Comparison of ENCODE assay signal across 23 mouse cellular contexts in genomic region chr16:75439296-75439695, GRCm38 (mm10).
DNase-seq lines count a peak whose midpoint lies in the region; ATAC-seq and TF ChIP-seq lines count a peak whose summit lies in the region.
"Had no signal": no experiment of that assay in that cellular context is flagged by ENCODE, and none has a peak within 500 bp of the region (broad histone marks: within the 10 kb centered on the region; RNA-seq: fewer than 3 reads in every experiment).

No protein-coding gene starts in this region.

- no peak for TF ChIP-seq CTCF in layer of hippocampus, adult 2 months (conservative IDR thresholded peaks at IDR 0.05)

- no peak overlapping the region for H3K27ac ChIP-seq in layer of hippocampus, adult 2 months
- H3K27ac ChIP-seq: embryonic facial prominence, embryonic 13.5 days; forebrain, embryonic 13.5 days; heart, embryonic 13.5 days; hindbrain, embryonic 15.5 days had no signal

- intact Hi-C loops in left cerebral cortex, postnatal 4 days (cut with DNase I), result no loop called here

- H3K4me3 ChIP-seq in layer of hippocampus, adult 2 months, result no peak overlapping the region
- H3K4me3 ChIP-seq: embryonic facial prominence, embryonic 13.5 days; forebrain, embryonic 13.5 days; heart, embryonic 13.5 days; hindbrain, embryonic 15.5 days had no signal

- ATAC-seq in frontal cortex, adult (ENCODE audit: low TSS enrichment), result peak; percentile 95
- ATAC-seq: activated CD4-positive, CD25-positive, alpha-beta regulatory T cell, adult 4 months; forebrain, embryonic 13.5 days; forebrain, postnatal 0 days; Patski had no signal

- DNase-seq in frontal cortex, postnatal 10 days (ENCODE audit: low spot score in 2 of 2), result no peak
- DNase-seq in layer of hippocampus, adult 2 months (ENCODE audit: low spot score in 2 of 2), result peak; percentile 18 to 23
- DNase-seq in layer of hippocampus, postnatal 25 days (ENCODE audit: extremely low spot score in 1 of 2, low spot score in 1 of 2), result no peak
- peak; percentile 8 for DNase-seq in left cerebral cortex, adult 11 months (ENCODE audit: low spot score)
- DNase-seq in left cerebral cortex, postnatal 4 days, result no peak
- peak; percentile 72 for DNase-seq in brain, adult 2 months (ENCODE audit: low read depth, low spot score)
- DNase-seq in MN1 (ENCODE audit: low spot score), result no peak
- DNase-seq: adrenal gland, postnatal 14 days; B cell, adult 2 months; cerebellum, adult 18-20 months; cerebellum, adult 9-11 months; cerebellum, postnatal 36 days; forebrain, postnatal 0 days; gastrocnemius, postnatal 36 days; heart, adult 11 months; heart, postnatal 36 days had no signal

Comparison
In these comparisons a context has a peak if more than half of its experiments do, and no peak if none do; other contexts are left out.
1. DNase-seq: peak in layer of hippocampus, adult 2 months (2 of 2), left cerebral cortex, adult 11 months (single experiment) and brain, adult 2 months (single experiment); none in frontal cortex, postnatal 10 days (0 of 2), layer of hippocampus, postnatal 25 days (0 of 2), left cerebral cortex, postnatal 4 days (single experiment) and MN1 (single experiment).